Mouse (Mus musculus) C2C12 (cell line): ENCODE data around the gene 4930444G20Rik.
"Not testable (repeated sequence)": the region's sequence is repeated elsewhere in the genome, so short reads cannot be mapped to it uniquely, and the experiment has no call there.

ENCODE experiments used
- CTCF ChIP-seq: IDR thresholded peaks from one replicate; pipeline ENCODE4 v1.5.1; 2011; ENCODE audit not compliant: control insufficient read depth, insufficient read depth, insufficient read length
- FOSL1 ChIP-seq: IDR thresholded peaks from one replicate; pipeline ENCODE4 v1.8.0; 2011; ENCODE audit warnings: mild to moderate bottlenecking, low read length; ENCODE audit not compliant: poor library complexity, insufficient read depth, severe bottlenecking
- MAX ChIP-seq: IDR thresholded peaks from one replicate; pipeline ENCODE4 v1.6.1; 2011; ENCODE audit warnings: mild to moderate bottlenecking, control low read depth
- MYOD1 ChIP-seq: IDR thresholded peaks from one replicate; pipeline ENCODE4 v1.6.1; 2011; ENCODE audit warnings: low read depth; ENCODE audit not compliant: control insufficient read depth, insufficient read length
- MYOG ChIP-seq: IDR thresholded peaks from one replicate; pipeline ENCODE4 v1.6.1; 2011; ENCODE audit not compliant: control insufficient read depth, insufficient read length; ENCODE audit errors: extremely low read depth
- USF1 ChIP-seq: IDR thresholded peaks from one replicate; pipeline ENCODE4 v1.6.1; 2011; ENCODE audit warnings: low read depth, mild to moderate bottlenecking, control low read depth, moderate library complexity

GRCm38 (mm10) chr10:22067979-22068378, at the start of gene 4930444G20Rik:
- not testable (repeated sequence) for TF ChIP-seq MYOG, CTCF, MYOD1, USF1, MAX, FOSL1
